Comparison of ENCODE assay signal across 24 mouse cellular contexts in the genomic region with DNA sequence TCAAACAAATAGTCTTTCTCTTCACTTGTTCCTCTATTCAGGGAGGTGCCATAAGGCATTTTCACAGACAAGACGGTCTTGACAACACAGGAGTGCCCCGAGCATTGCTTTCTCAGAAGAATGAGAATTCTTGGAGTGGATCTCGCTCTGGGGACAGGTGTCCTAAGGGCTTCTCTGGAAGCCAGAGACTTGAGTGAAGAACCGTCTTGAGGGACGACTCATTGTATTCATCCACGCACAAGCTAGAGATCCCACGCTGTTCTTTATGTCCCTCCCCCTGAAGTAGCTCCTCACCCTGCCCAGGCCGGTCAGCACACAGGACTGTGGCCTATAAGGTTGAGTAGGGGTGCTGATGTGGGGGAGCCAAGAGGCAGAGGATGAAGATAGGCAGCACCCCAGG.
DNase-seq lines count a peak whose midpoint lies in the region; ATAC-seq lines count a peak whose summit lies in the region.
"Had no signal": no experiment of that assay in that cellular context is flagged by ENCODE, and none has a peak within 500 bp of the region (broad histone marks: within the 10 kb centered on the region; RNA-seq: fewer than 3 reads in every experiment).

No protein-coding gene starts in this region.

- H3K36me3 ChIP-seq in midbrain, embryonic 11.5 days (ENCODE audit: control insufficient read depth, insufficient read depth, low read length): no peaks in the 10 kb centered on the region
- peaks cover 7% of the 10 kb centered on the region; the same call in 1 of the 2 replicates for H3K36me3 ChIP-seq in midbrain, embryonic 10.5 days
- H3K36me3 ChIP-seq: embryonic facial prominence, embryonic 12.5 days; forebrain, embryonic 15.5 days had no signal

- peak; percentile 70 for DNase-seq in heart, adult 11 months
- DNase-seq in heart, adult 9 months (ENCODE audit: low spot score in 2 of 2): no peak
- DNase-seq in midbrain, embryonic 11.5 days (ENCODE audit: low spot score, missing footprints): peak; percentile 62
- DNase-seq in midbrain, embryonic 10.5 days (ENCODE audit: low spot score): no peak
- DNase-seq in retina, postnatal 1 day: peak; percentile 52
- DNase-seq in retina, embryonic 14.5 days (ENCODE audit: low spot score): no peak
- DNase-seq: adrenal gland, adult 8-10 months; adrenal gland, postnatal 14 days; adrenal gland, postnatal 36 days; B cell, adult 2 months; cerebellum, adult 11-12 months; cerebellum, adult 2 months; cerebellum, adult 9-10 months; cerebellum, postnatal 10 days; cerebellum, postnatal 25 days had no signal

- no peaks in the 10 kb centered on the region for H3K4me1 ChIP-seq in midbrain, embryonic 11.5 days (ENCODE audit: control insufficient read depth, insufficient read depth, low read length)
- H3K4me1 ChIP-seq in midbrain, embryonic 10.5 days: peaks cover 4% of the 10 kb centered on the region
- H3K4me1 ChIP-seq: embryonic facial prominence, embryonic 10.5 days; embryonic facial prominence, embryonic 12.5 days had no signal

- no peak for ATAC-seq in midbrain, embryonic 11.5 days (ENCODE audit: low FRiP score)
- ATAC-seq: activated CD4-positive, CD25-positive, alpha-beta regulatory T cell, adult 4 months; CD4-positive, CD25-positive, alpha-beta regulatory T cell, adult 4 months; forebrain, embryonic 15.5 days; Patski had no signal

- 85% methylated on average over 8 of the region's 8 CpGs for WGBS in midbrain, embryonic 11.5 days
- WGBS in midbrain, embryonic 10.5 days: 91% methylated on average over 8 of the region's 8 CpGs

- no peak overlapping the region for H3K4me2 ChIP-seq in midbrain, embryonic 11.5 days
- H3K4me2 ChIP-seq: embryonic facial prominence, embryonic 12.5 days; forebrain, embryonic 15.5 days had no signal

- no peak overlapping the region for H3K27ac ChIP-seq in midbrain, embryonic 11.5 days (ENCODE audit: low read depth, low read length)
- H3K27ac ChIP-seq in midbrain, embryonic 10.5 days (replicated peaks): no peak overlapping the region
- H3K27ac ChIP-seq: embryonic facial prominence, embryonic 10.5 days; embryonic facial prominence, embryonic 12.5 days; forebrain, embryonic 13.5 days had no signal

- no peak overlapping the region for H3K4me3 ChIP-seq in midbrain, embryonic 11.5 days (ENCODE audit: low read depth, low read length)
- no peak overlapping the region for H3K4me3 ChIP-seq in midbrain, embryonic 10.5 days
- H3K4me3 ChIP-seq: embryonic facial prominence, embryonic 10.5 days; embryonic facial prominence, embryonic 12.5 days; forebrain, embryonic 13.5 days; forebrain, embryonic 15.5 days had no signal

- H3K27me3 ChIP-seq in midbrain, embryonic 11.5 days (ENCODE audit: control insufficient read depth, insufficient read depth, low read length): no peaks in the 10 kb centered on the region
- H3K27me3 ChIP-seq in midbrain, embryonic 10.5 days (ENCODE audit: low read depth, poor library complexity, severe bottlenecking): no peaks in the 10 kb centered on the region
- H3K27me3 ChIP-seq: CH12.LX; embryonic facial prominence, embryonic 12.5 days; forebrain, embryonic 13.5 days; forebrain, embryonic 15.5 days; Patski had no signal

- no peak overlapping the region for H3K9ac ChIP-seq in midbrain, embryonic 11.5 days (ENCODE audit: low read length)
- H3K9ac ChIP-seq: embryonic facial prominence, embryonic 12.5 days; forebrain, embryonic 13.5 days; forebrain, embryonic 15.5 days had no signal

- no peaks in the 10 kb centered on the region for H3K9me3 ChIP-seq in midbrain, embryonic 11.5 days (ENCODE audit: control insufficient read depth, low read length)
- no peaks in the 10 kb centered on the region for H3K9me3 ChIP-seq in midbrain, embryonic 10.5 days (replicated peaks)
- H3K9me3 ChIP-seq: embryonic facial prominence, embryonic 10.5 days; embryonic facial prominence, embryonic 12.5 days; forebrain, embryonic 13.5 days; forebrain, embryonic 15.5 days; G1E had no signal

Comparison
In these comparisons a context has a peak if more than half of its experiments do, and no peak if none do; other contexts are left out.
1. DNase-seq: peak in heart, adult 11 months (single experiment), midbrain, embryonic 11.5 days (single experiment) and retina, postnatal 1 day (single experiment); none in heart, adult 9 months (0 of 2), midbrain, embryonic 10.5 days (single experiment) and retina, embryonic 14.5 days (single experiment).